Mouse (Mus musculus) ES-Bruce4 (cell line): Measurements from ENCODE around the gene Efcab11. TPM values are rescaled to one million over a fixed set of nuclear protein-coding genes. Genes with fewer than 3 reads are reported as not detected.

Experiments used
- H3K27ac ChIP-seq: 2 replicates; pipeline ENCODE4 v1.5.1; 2012; ENCODE audit warnings: low read length, inconsistent platforms; ENCODE audit not compliant: insufficient read depth
- H3K27me3 ChIP-seq: 2 replicates; pipeline ENCODE4 v1.6.1; 2012; ENCODE audit warnings: mild to moderate bottlenecking, low read length, inconsistent platforms; ENCODE audit not compliant: control insufficient read depth, poor library complexity, insufficient read depth, severe bottlenecking
- H3K36me3 ChIP-seq: 2 replicates; pipeline ENCODE4 v1.6.1; 2012; ENCODE audit warnings: inconsistent platforms, mild to moderate bottlenecking, low read length, moderate library complexity; ENCODE audit not compliant: control insufficient read depth, poor library complexity, insufficient read depth, severe bottlenecking
- H3K4me1 ChIP-seq: one replicate; pipeline ENCODE4 v1.8.1; 2011; ENCODE audit warnings: low read length; ENCODE audit not compliant: control insufficient read depth, insufficient read depth
- H3K4me3 ChIP-seq: 2 replicates; pipeline ENCODE4 v1.5.1; 2011; ENCODE audit warnings: low read depth, mild to moderate bottlenecking, low read length
- H3K9ac ChIP-seq: 2 replicates; pipeline ENCODE4 v1.6.1; 2012; ENCODE audit warnings: low read depth, mild to moderate bottlenecking, inconsistent platforms; ENCODE audit not compliant: poor library complexity, severe bottlenecking
- H3K9me3 ChIP-seq: replicated peaks from 2 replicates; pipeline ENCODE4 v1.6.1; 2012; ENCODE audit warnings: mild to moderate bottlenecking, low read length, inconsistent platforms; ENCODE audit not compliant: control insufficient read depth, poor library complexity, insufficient read depth, severe bottlenecking
- CTCF ChIP-seq: IDR thresholded peaks from one replicate; pipeline ENCODE4 v1.8.1; 2011; ENCODE audit warnings: low read depth, low read length
- EP300 ChIP-seq: IDR thresholded peaks from 2 replicates; pipeline ENCODE4 v1.6.1; 2011; ENCODE audit warnings: low read depth, low read length; ENCODE audit not compliant: insufficient read depth
- POLR2A ChIP-seq: IDR thresholded peaks from one replicate; pipeline ENCODE4 v1.8.1; 2011; ENCODE audit warnings: low read length; ENCODE audit not compliant: insufficient read depth
- polyA plus RNA-seq: library from polyadenylated mRNA; stranded (reverse); fragments of >200 nt; gene quantifications from 2 replicates; pipeline ENCODE4 v1.2.4, GENCODE M21; 2011; ENCODE audit warnings: low read depth; ENCODE audit not compliant: missing spikeins, insufficient read depth, insufficient read length

Gene Efcab11
- polyA plus RNA-seq, 1 experiment: 8.4 TPM

DNA sequence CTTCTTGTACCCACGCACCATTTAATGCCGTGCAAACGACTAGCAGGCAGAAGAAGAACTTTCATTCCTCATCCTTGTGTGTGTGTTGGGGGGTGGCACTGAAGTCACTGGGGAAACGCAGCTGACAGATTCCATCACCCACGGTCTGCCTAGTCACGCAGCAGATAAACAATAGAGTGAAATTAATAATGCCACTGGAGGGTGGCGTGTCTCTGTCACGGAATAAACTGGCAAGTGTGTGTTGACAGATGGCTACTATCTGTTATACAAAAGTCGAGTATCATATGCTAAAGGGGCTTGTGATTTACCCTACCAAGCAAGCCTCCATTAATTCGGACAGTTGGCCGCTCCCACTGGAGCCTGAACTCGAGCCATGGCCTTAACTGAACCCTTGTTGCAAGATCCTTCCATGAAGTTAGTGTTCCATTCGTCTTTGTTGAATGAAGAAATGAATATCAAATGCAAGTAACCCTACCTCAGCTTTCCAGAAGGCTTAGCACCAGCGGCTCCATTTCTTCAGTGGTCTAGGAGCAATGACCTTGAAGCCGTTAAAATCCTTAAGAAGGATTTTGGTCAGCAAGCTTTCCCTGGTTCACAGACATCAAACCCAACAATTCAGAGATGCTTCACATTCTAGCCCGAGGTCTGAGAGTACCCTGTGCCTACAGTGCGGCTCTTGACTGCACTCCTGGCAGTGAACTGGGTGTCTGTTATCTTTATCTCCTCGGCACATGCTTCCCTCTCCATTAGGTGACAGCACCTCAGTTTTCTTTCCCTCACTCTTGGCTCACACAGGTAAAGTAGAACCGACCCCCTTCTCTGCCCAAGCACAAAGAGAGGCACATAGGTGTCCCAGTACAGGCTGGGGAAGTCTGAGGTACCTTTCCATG, 229.0 kb downstream of the Efcab11 start:
- Histone ChIP-seq H3K27me3 (no peaks in the 10 kb centered on the region), H3K4me1 (no peaks in the 10 kb centered on the region), H3K27ac (no peak overlapping the region), H3K9me3 (no peaks in the 10 kb centered on the region), H3K4me3 (no peak overlapping the region), H3K36me3 (no peaks in the 10 kb centered on the region), H3K9ac (no peak overlapping the region)
- no peak for TF ChIP-seq CTCF
- no peak for TF ChIP-seq POLR2A
- no peak for TF ChIP-seq EP300

DNA sequence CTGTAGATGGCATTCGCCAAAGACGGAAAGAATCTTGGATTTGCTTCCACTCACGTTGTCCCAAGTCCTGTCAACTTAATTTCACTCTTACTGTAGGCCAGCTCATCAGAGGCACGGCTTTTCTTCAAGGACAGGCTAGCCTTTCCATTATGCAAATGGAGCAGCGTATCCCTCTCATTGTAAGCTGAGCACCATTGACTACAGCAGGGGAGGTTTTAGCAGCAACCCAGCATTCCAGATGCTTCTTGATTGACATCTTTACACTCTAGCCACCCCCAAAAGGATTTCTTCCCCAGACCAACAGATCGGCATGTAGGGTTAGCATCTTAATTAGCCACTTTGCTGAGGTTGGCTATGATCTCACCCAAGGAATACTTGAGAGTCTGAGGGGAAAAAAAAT, 231.8 kb downstream of the Efcab11 start:
- Histone ChIP-seq H3K27ac (no peak overlapping the region), H3K4me1 (no peaks in the 10 kb centered on the region)

DNA sequence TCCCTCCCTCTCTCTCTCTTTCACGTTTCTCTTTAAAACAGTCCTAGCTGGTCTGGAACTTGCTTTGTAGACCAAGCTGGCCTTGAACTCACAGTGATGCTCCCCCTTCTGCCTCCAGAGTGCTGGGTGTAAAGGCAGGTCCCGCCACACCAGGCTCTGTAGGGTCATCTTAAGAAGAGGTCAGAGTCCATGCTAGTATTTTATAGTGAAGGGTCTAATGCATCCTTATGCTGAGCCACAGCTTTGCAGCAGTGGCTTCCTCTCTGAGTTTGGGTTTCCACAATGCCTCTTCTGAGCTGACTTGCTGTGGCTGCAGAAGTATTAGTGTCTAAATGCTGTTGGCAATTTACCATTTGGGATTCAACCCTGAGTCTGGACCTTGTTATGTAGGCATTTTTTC, 234.5 kb downstream of the Efcab11 start:
- Histone ChIP-seq H3K9ac (no peak overlapping the region), H3K4me1 (no peaks in the 10 kb centered on the region), H3K4me3 (no peak overlapping the region), H3K9me3 (peaks cover 11% of the 10 kb centered on the region), H3K27me3 (no peaks in the 10 kb centered on the region), H3K27ac (no peak overlapping the region), H3K36me3 (no peaks in the 10 kb centered on the region)
- TF ChIP-seq CTCF (no peak), EP300 (no peak), POLR2A (no peak)

More for the DNA sequence above, 231.8 kb downstream of the Efcab11 start:
- TF ChIP-seq CTCF: no peak
- no peak for TF ChIP-seq EP300
- no peak for TF ChIP-seq POLR2A
- Histone ChIP-seq H3K36me3 (no peaks in the 10 kb centered on the region), H3K9me3 (no peaks in the 10 kb centered on the region), H3K4me3 (no peak overlapping the region), H3K27me3 (no peaks in the 10 kb centered on the region), H3K9ac (no peak overlapping the region)

DNA sequence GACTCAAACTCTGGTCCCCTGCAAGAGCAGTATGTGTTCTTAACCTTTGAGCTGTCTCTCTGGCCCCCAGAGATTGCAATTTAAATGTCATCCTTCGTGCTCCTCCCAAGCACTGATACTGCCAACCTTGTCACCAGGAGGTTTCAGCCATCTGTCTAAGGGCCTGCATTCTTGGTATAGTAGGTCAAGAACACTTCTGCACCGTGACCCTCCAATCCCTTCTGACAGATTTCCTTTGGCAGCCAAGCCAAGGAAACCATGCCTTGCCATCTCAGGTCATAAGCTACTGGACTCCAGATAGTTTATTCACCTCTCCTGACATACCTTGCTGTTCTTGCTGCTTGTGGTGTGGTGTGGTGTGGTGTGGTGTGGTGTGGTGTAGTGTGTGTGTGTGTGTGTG, 235.5 kb downstream of the Efcab11 start:
- Histone ChIP-seq H3K27ac (no peak overlapping the region), H3K36me3 (no peaks in the 10 kb centered on the region), H3K27me3 (no peaks in the 10 kb centered on the region), H3K4me3 (no peak overlapping the region), H3K4me1 (no peaks in the 10 kb centered on the region), H3K9me3 (peaks cover 15% of the 10 kb centered on the region), H3K9ac (no peak overlapping the region)
- TF ChIP-seq POLR2A (no peak), CTCF (no peak), EP300 (no peak)

DNA sequence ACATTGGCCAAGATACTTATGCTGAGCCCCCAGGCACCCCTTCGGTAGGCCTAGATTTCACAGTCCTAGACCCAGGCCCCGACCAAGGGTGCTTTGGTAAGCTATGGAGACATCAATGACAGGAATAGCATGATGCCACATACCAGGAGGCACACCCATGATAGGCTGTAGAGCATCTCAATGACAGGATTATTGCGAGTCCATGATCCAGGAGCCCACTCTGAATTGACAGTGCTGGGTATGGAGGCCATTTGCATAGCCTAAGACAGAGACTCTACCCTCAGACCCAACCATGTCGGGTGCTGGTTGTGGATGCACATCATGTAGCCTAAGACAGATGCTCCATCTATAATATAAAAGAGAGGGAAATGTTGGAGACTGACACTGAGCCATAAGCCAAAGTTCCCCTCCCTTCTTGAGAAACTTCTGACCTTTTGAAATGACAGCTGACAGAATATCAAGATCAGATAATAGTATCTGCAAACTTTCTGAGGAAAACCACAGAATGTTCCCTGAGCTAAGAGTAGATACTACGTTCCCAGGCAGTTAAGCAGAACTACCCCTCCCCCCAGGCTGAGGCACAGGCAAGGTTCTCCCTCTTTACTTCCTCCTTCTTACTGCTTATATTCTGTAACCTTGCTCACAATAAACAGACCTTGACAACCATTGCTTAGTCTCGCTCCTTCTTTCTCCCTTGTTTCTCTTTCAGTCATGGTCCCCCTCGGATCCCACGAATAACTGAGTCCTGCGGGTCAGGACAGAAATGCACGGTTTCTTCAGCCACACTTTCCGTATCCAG, 237.5 kb downstream of the Efcab11 start:
- H3K9ac ChIP-seq: no peak overlapping the region
- H3K27me3 ChIP-seq: no peaks in the 10 kb centered on the region

More for the DNA sequence above, 237.5 kb downstream of the Efcab11 start:
- TF ChIP-seq EP300 (no peak), POLR2A (no peak), CTCF (no peak)
- no peaks in the 10 kb centered on the region for H3K36me3 ChIP-seq
- no peaks in the 10 kb centered on the region for H3K4me1 ChIP-seq
- no peak overlapping the region for H3K27ac ChIP-seq
- no peak overlapping the region for H3K4me3 ChIP-seq
- peaks cover 29% of the 10 kb centered on the region for H3K9me3 ChIP-seq
